Mouse (Mus musculus): ENCODE data around the gene Sema4c.

GRCm38 (mm10) chr1:36540807-36541206 is 17.3 kb downstream of the Sema4c start:
- TF ChIP-seq CTCF (IDR thresholded peaks at IDR 0.05; ENCODE audit: low read depth) (no peak), EP300 (IDR thresholded peaks at IDR 0.05; ENCODE audit: low read depth) (no peak)
